Mouse (Mus musculus): ENCODE data around the gene Rps6ka5. TPM values are rescaled to one million over a fixed set of nuclear protein-coding genes. Genes with fewer than 3 reads are reported as not detected.

The Rps6ka5 gene
- total and polyA plus RNA-seq, 3 experiments: 0.92 to 3.3 TPM; not detected in 1

DNA sequence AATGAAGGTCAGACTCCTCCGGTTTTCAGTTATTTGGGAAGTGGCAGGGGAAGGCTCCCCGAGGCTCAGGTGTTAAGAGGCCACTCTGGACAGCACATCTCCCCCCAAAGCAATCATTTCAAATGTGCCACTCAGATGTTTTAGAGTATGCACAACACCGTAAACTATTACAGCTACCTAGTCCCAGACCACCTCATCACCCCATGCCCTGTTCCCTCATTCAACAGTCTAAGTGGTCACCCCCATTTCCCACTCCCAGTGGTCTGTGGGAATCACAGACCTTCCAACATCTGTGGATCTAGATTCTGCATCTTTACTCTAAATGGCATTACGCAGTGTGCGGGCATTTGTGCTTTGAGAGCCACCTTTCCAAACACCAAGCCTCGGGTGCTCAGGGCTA is 184.3 kb downstream of the Rps6ka5 start:
- no peak overlapping the region for H3K9ac ChIP-seq (ENCODE audit: control insufficient read depth, low read depth, low read length, poor library complexity, severe bottlenecking)
- no peak overlapping the region for H3K27ac ChIP-seq (ENCODE audit: control insufficient read depth, low read depth, low read length)
- no peaks in the 10 kb centered on the region for H3K9me3 ChIP-seq (replicated peaks; ENCODE audit: insufficient read depth, low read length)
- no peaks in the 10 kb centered on the region for H3K27me3 ChIP-seq (ENCODE audit: control insufficient read depth in 1 of 2, insufficient read depth in 2 of 2, low read length in 2 of 2)
- TF ChIP-seq POLR2AphosphoS2 (IDR thresholded peaks at IDR 0.05; ENCODE audit: low read length) (no peak), NRF1 (IDR thresholded peaks at IDR 0.05; ENCODE audit: insufficient read depth, low read depth, low read length, poor library complexity, severe bottlenecking) (no peak), SIN3A (IDR thresholded peaks at IDR 0.05; ENCODE audit: low read length) (no peak), EP300 (IDR thresholded peaks at IDR 0.05; ENCODE audit: low read depth in 1 of 2, low read length in 2 of 2) (no peak), HCFC1 (IDR thresholded peaks at IDR 0.05; ENCODE audit: low read depth, low read length) (no peak), GATA1 (IDR thresholded peaks at IDR 0.05; ENCODE audit: low read depth, low read length) (no peak), ETS1 (IDR thresholded peaks at IDR 0.05; ENCODE audit: low read depth, low read length) (no peak), ZKSCAN1 (IDR thresholded peaks at IDR 0.05; ENCODE audit: low read depth, low read length) (no peak), SMC3 (IDR thresholded peaks at IDR 0.05; ENCODE audit: low read depth, low read length) (no peak), MYC (IDR thresholded peaks at IDR 0.05; ENCODE audit: low read depth, low read length) (no peak), GABPA (IDR thresholded peaks at IDR 0.05; ENCODE audit: low read depth, low read length) (no peak)
- H3K79me2 ChIP-seq (ENCODE audit: control insufficient read depth, insufficient read depth, low read length, poor library complexity): no peaks in the 10 kb centered on the region
- no peak for DNase-seq (ENCODE audit: low read depth, low spot score)
- peaks cover 3 to 7% of the 10 kb centered on the region in 2 experiments for H3K4me1 ChIP-seq (ENCODE audit: control insufficient read depth in 1 of 2, insufficient read depth in 2 of 2, low read length in 2 of 2)
- H3K36me3 ChIP-seq (ENCODE audit: control insufficient read depth in 1 of 2, insufficient read depth in 2 of 2, low read length in 2 of 2): peaks cover 0 to 11% of the 10 kb centered on the region in 2 experiments; a peak in 2 of 4 replicates
- H3K4me3 ChIP-seq (ENCODE audit: control insufficient read depth in 1 of 2, insufficient read depth in 1 of 2, low read depth in 2 of 2, low read length in 2 of 2): no peak overlapping the region

DNA sequence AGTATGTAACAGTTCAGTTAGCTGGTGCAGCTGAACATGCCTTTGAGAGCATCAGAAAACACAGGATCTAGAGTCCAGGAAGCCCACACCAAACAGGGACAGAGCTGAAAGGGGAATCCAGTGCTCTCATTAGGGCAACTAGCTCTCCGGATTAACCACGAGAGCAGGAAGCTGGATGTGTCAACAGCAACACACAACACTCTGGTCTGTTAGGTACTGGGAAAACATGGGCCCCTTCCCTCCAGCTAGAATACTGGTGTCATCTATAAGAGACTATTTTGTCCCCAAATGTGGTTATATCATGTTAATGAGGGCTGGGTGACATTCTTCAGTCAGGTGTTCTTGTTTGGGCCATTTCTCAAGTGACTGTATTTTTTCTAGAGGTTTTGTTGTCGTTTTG is 184.7 kb downstream of the Rps6ka5 start:
- Histone ChIP-seq H3K27me3 (ENCODE audit: control insufficient read depth in 1 of 2, insufficient read depth in 2 of 2, low read length in 2 of 2) (no peaks in the 10 kb centered on the region), H3K36me3 (ENCODE audit: control insufficient read depth in 1 of 2, insufficient read depth in 2 of 2, low read length in 2 of 2) (peaks cover 0 to 11% of the 10 kb centered on the region in 2 experiments; a peak in 2 of 4 replicates), H3K9me3 (replicated peaks; ENCODE audit: insufficient read depth, low read length) (no peaks in the 10 kb centered on the region), H3K4me1 (ENCODE audit: control insufficient read depth in 1 of 2, insufficient read depth in 2 of 2, low read length in 2 of 2) (peaks cover 3 to 7% of the 10 kb centered on the region in 2 experiments), H3K79me2 (ENCODE audit: control insufficient read depth, insufficient read depth, low read length, poor library complexity) (no peaks in the 10 kb centered on the region), H3K9ac (ENCODE audit: control insufficient read depth, low read depth, low read length, poor library complexity, severe bottlenecking) (no peak overlapping the region), H3K4me3 (ENCODE audit: control insufficient read depth in 1 of 2, insufficient read depth in 1 of 2, low read depth in 2 of 2, low read length in 2 of 2) (no peak overlapping the region), H3K27ac (ENCODE audit: control insufficient read depth, low read depth, low read length) (no peak overlapping the region)
- no peak for TF ChIP-seq ELF1 (IDR thresholded peaks at IDR 0.05; ENCODE audit: low read depth, low read length)
- no peak for DNase-seq (ENCODE audit: low read depth, low spot score)

DNA sequence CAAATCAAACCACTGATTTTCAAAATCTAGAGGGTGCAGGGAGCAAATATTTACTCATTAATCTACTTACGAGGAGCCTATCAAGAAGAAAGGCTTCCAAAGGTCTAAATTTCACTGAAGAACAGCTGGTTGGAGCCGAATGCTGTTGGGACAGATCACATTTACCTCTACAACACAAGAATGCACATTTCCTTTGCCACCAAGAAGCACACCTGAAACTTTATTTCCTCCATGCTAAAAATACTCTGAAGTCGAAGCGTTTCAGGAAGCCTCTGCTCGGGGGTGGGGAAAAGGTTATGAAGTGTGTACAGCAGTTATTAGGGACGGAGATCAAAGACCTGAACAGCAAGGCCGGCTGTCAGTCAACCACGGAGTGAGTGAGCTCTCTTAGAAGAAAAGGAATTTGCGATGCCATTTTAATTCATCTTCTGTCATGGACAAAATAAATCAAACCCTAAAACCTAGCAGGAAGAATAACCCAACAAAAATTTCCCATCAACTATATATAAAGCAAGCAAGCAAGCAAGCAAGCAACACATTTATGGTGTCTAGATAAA is 187.5 kb downstream of the Rps6ka5 start:
- no peak for DNase-seq (ENCODE audit: low read depth, low spot score)
- Histone ChIP-seq H3K4me3 (ENCODE audit: control insufficient read depth in 1 of 2, insufficient read depth in 1 of 2, low read depth in 2 of 2, low read length in 2 of 2) (no peak overlapping the region), H3K79me2 (ENCODE audit: control insufficient read depth, insufficient read depth, low read length, poor library complexity) (no peaks in the 10 kb centered on the region), H3K36me3 (ENCODE audit: control insufficient read depth in 1 of 2, insufficient read depth in 2 of 2, low read length in 2 of 2) (peaks cover 0 to 11% of the 10 kb centered on the region in 2 experiments; a peak in 2 of 4 replicates), H3K27me3 (ENCODE audit: control insufficient read depth in 1 of 2, insufficient read depth in 2 of 2, low read length in 2 of 2) (no peaks in the 10 kb centered on the region), H3K9ac (ENCODE audit: control insufficient read depth, low read depth, low read length, poor library complexity, severe bottlenecking) (no peak overlapping the region), H3K4me1 (ENCODE audit: control insufficient read depth in 1 of 2, insufficient read depth in 2 of 2, low read length in 2 of 2) (peaks cover 3 to 7% of the 10 kb centered on the region in 2 experiments), H3K27ac (ENCODE audit: control insufficient read depth, low read depth, low read length) (no peak overlapping the region), H3K9me3 (replicated peaks; ENCODE audit: insufficient read depth, low read length) (no peaks in the 10 kb centered on the region)
- TF ChIP-seq ELF1 (IDR thresholded peaks at IDR 0.05; ENCODE audit: low read depth, low read length): no peak
- no peak for TF ChIP-seq JUND (IDR thresholded peaks at IDR 0.05; ENCODE audit: low read depth, low read length)
- TF ChIP-seq MYB (IDR thresholded peaks at IDR 0.05; ENCODE audit: low read depth, low read length): no peak
- no peak for TF ChIP-seq ETS1 (IDR thresholded peaks at IDR 0.05; ENCODE audit: low read depth, low read length)
- TF ChIP-seq MXI1 (IDR thresholded peaks at IDR 0.05; ENCODE audit: low read depth, low read length): no peak
- no peak for TF ChIP-seq ZKSCAN1 (IDR thresholded peaks at IDR 0.05; ENCODE audit: low read depth, low read length)
- TF ChIP-seq MAX (IDR thresholded peaks at IDR 0.05; ENCODE audit: low read length): no peak
- TF ChIP-seq MEF2A (IDR thresholded peaks at IDR 0.05; ENCODE audit: extremely low read depth, insufficient replicate concordance, low read depth, low read length, poor library complexity, severe bottlenecking): no peak

Data from MEL (cell line).